25 mouse cellular contexts compared by ENCODE assay signal in the genomic region with DNA sequence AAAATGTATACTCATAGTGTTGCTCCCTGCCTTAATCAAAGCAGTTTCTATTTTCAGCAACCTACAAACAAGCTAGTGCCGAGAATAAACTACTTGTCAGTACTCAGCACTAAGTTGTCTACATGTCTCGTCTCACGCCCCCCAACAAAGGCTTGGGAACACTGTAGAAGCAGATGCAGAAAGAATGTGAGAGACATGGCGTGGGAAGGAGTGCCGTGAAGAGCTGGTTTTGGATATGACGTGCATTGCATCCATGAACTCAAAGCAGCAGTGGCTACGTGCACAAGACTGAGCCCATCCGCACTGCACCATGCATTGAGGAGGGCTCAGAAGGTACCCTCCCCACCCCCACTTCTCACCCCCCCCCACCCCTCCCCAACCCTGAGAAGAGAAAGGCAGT. TPM values are rescaled to one million over a fixed set of nuclear protein-coding genes. Genes with fewer than 3 reads are reported as not detected.
A peak's percentile ranks its signal among the peaks of the same experiment; 100 is the strongest.
DNase-seq lines count a peak whose midpoint lies in the region; ATAC-seq and TF ChIP-seq lines count a peak whose summit lies in the region.
"Had no signal": no experiment of that assay in that cellular context is flagged by ENCODE, and none has a peak within 500 bp of the region (broad histone marks: within the 10 kb centered on the region; RNA-seq: fewer than 3 reads in every experiment).

No protein-coding gene starts in this region.

- H3K27me3 ChIP-seq in forebrain, postnatal 0 days (ENCODE audit: insufficient read depth, low read length): no peaks in the 10 kb centered on the region
- no peaks in the 10 kb centered on the region for H3K27me3 ChIP-seq in forebrain, embryonic 12.5 days
- H3K27me3 ChIP-seq in heart, embryonic 16.5 days (ENCODE audit: control insufficient read depth, insufficient read depth, low read length): no peaks in the 10 kb centered on the region
- H3K27me3 ChIP-seq: forebrain, embryonic 13.5 days; hindbrain, embryonic 15.5 days; megakaryocyte, embryonic 14.5 days; neural tube, embryonic 12.5 days had no signal

- TF ChIP-seq CTCF in forebrain, postnatal 0 days (IDR thresholded peaks at IDR 0.05; ENCODE audit: low read depth): no peak

- H3K4me1 ChIP-seq in forebrain, postnatal 0 days (ENCODE audit: insufficient read depth): no peaks in the 10 kb centered on the region
- H3K4me1 ChIP-seq in forebrain, embryonic 12.5 days: no peaks in the 10 kb centered on the region
- 0 out of 2 replicates have a peak, but pooled peaks cover 3% of the 10 kb centered on the region for H3K4me1 ChIP-seq in heart, embryonic 16.5 days (ENCODE audit: control insufficient read depth, insufficient read depth, low read length)
- H3K4me1 ChIP-seq: forebrain, embryonic 13.5 days; hindbrain, embryonic 15.5 days; megakaryocyte, embryonic 14.5 days; neural tube, embryonic 12.5 days had no signal

- no peak overlapping the region for H3K4me2 ChIP-seq in forebrain, postnatal 0 days (ENCODE audit: low read depth)
- H3K4me2 ChIP-seq in forebrain, embryonic 12.5 days: no peak overlapping the region
- H3K4me2 ChIP-seq in heart, embryonic 16.5 days (ENCODE audit: low read depth, low read length): peak overlapping the region; percentile 25
- H3K4me2 ChIP-seq: forebrain, embryonic 13.5 days; hindbrain, embryonic 15.5 days; neural tube, embryonic 12.5 days had no signal

- peak; percentile 66 for ATAC-seq in forebrain, postnatal 0 days
- no peak for ATAC-seq in forebrain, embryonic 12.5 days (ENCODE audit: low FRiP score)
- ATAC-seq in heart, embryonic 16.5 days (replicated peaks; ENCODE audit: extremely low read depth, insufficient read depth, low FRiP score): peak; percentile 90
- ATAC-seq in granulocyte monocyte progenitor cell, adult 5-6 weeks (replicated peaks; ENCODE audit: poor library complexity, severe bottlenecking): no peak
- ATAC-seq: CD4-positive, CD25-positive, alpha-beta regulatory T cell, adult 4 months; forebrain, embryonic 13.5 days; liver, postnatal 0 days had no signal

- 85% methylated on average over 8 of the region's 8 CpGs for WGBS in forebrain, postnatal 0 days
- WGBS in forebrain, embryonic 12.5 days: 93% methylated on average over 8 of the region's 8 CpGs
- WGBS in heart, embryonic 16.5 days: 58% methylated on average over 8 of the region's 8 CpGs

- no peak overlapping the region for H3K4me3 ChIP-seq in forebrain, postnatal 0 days (ENCODE audit: low read depth, low read length)
- H3K4me3 ChIP-seq in forebrain, embryonic 12.5 days (replicated peaks): no peak overlapping the region
- peak overlapping the region; percentile 1; the same call in 1 of the 2 replicates for H3K4me3 ChIP-seq in heart, embryonic 16.5 days (ENCODE audit: low read length)
- H3K4me3 ChIP-seq: forebrain, embryonic 13.5 days; gastrocnemius, adult 2 months; heart, embryonic 10.5 days; hindbrain, embryonic 15.5 days; layer of hippocampus, adult 2 months; megakaryocyte, embryonic 14.5 days; neural tube, embryonic 12.5 days had no signal

- DNase-seq in forebrain, postnatal 0 days: no peak
- no peak for DNase-seq in heart, adult 18-20 months
- peak; percentile 9 for DNase-seq in ZHBTc4 (ENCODE audit: low read depth, low spot score)
- peak; percentile 29 to 34 for DNase-seq in left cerebral cortex, postnatal 36 days (ENCODE audit: low spot score in 2 of 2)
- DNase-seq in T-cell, adult 2 months (ENCODE audit: low spot score): no peak
- DNase-seq: adrenal gland, adult 2 months; cerebellum, adult 11 months; cerebellum, postnatal 36 days; gastrocnemius, adult 2 months; kidney, adult 11 months; liver; liver, postnatal 0 days; lung, postnatal 14 days had no signal

- no peaks in the 10 kb centered on the region for H3K9me3 ChIP-seq in forebrain, postnatal 0 days (ENCODE audit: low read length)
- H3K9me3 ChIP-seq in forebrain, embryonic 12.5 days: no peaks in the 10 kb centered on the region
- no peaks in the 10 kb centered on the region for H3K9me3 ChIP-seq in heart, embryonic 16.5 days (replicated peaks; ENCODE audit: control insufficient read depth, low read length)
- H3K9me3 ChIP-seq: forebrain, embryonic 13.5 days; G1E; heart, embryonic 10.5 days; hindbrain, embryonic 15.5 days; megakaryocyte, embryonic 14.5 days; neural tube, embryonic 12.5 days had no signal

- H3K36me3 ChIP-seq in forebrain, postnatal 0 days (ENCODE audit: insufficient read depth): peaks cover 6% of the 10 kb centered on the region; the same call in 1 of the 2 replicates
- peaks cover 17% of the 10 kb centered on the region; the same call in 1 of the 2 replicates for H3K36me3 ChIP-seq in forebrain, embryonic 12.5 days (replicated peaks)
- H3K36me3 ChIP-seq in heart, embryonic 16.5 days (ENCODE audit: control insufficient read depth, insufficient read depth): peaks cover 13% of the 10 kb centered on the region

- no peak overlapping the region for H3K27ac ChIP-seq in forebrain, postnatal 0 days (ENCODE audit: low read depth, low read length)
- H3K27ac ChIP-seq in forebrain, embryonic 12.5 days: no peak overlapping the region
- H3K27ac ChIP-seq in heart, embryonic 16.5 days (ENCODE audit: low read length): peak overlapping the region; percentile 77
- H3K27ac ChIP-seq: forebrain, embryonic 13.5 days; gastrocnemius, adult 2 months; heart, embryonic 10.5 days; hindbrain, embryonic 15.5 days; kidney, postnatal 0 days; layer of hippocampus, adult 2 months; neural tube, embryonic 12.5 days had no signal

- intact Hi-C loops in left cerebral cortex, postnatal 36 days (cut with DNase I): no loop called here

- no peak overlapping the region for H3K9ac ChIP-seq in forebrain, postnatal 0 days
- H3K9ac ChIP-seq in forebrain, embryonic 12.5 days: no peak overlapping the region
- no peak overlapping the region for H3K9ac ChIP-seq in heart, embryonic 16.5 days (ENCODE audit: low read length)
- H3K9ac ChIP-seq: forebrain, embryonic 13.5 days; hindbrain, embryonic 15.5 days; liver, postnatal 0 days; neural tube, embryonic 12.5 days had no signal

RNA-seq across cellular contexts. Expression of gene Cd2ap, which starts 53.7 kb away (rescaled TPM):
- 16.3 and 21.7 TPM in 2 replicates for total RNA-seq in forebrain, postnatal 0 days (2014; rRNA removed)
- polyA plus RNA-seq in forebrain, postnatal 0 days (2015; fragmentation: Nextera tagmentation; extraction: Ambion mirVana): 2.7 and 5.3 TPM in 2 replicates
- polyA plus RNA-seq in forebrain, embryonic 12.5 days (2016; fragmentation: Nextera tagmentation; extraction: Ambion mirVana): 10.7 and 14.2 TPM in 2 replicates
- polyA plus RNA-seq in heart, embryonic 16.5 days (2015; fragmentation: Nextera tagmentation; extraction: Ambion mirVana): 13.7 and 15.0 TPM in 2 replicates
- 10 to 100 TPM; 16.3 to 20.1 TPM for total RNA-seq in heart, adult 18-20 months (2021)
- 10 to 100 TPM; 16.9 to 26.4 TPM for total RNA-seq in left cerebral cortex, postnatal 36 days (2021)
- 13.4 and 14.4 TPM in 2 replicates for total RNA-seq in granulocyte monocyte progenitor cell, adult 5-6 weeks (2014; fragmentation: Nextera tagmentation)
- total RNA-seq in granulocyte monocyte progenitor cell, adult 5-6 weeks (2017): 10.6 and 12.1 TPM in 2 replicates

Comparison
In these comparisons a context has a peak if more than half of its experiments do, and no peak if none do; other contexts are left out.
1. ATAC-seq: peak in forebrain, postnatal 0 days (single experiment) and heart, embryonic 16.5 days (single experiment); none in forebrain, embryonic 12.5 days (single experiment) and granulocyte monocyte progenitor cell, adult 5-6 weeks (single experiment).
2. DNase-seq: peak in ZHBTc4 (single experiment) and left cerebral cortex, postnatal 36 days (2 of 2); none in forebrain, postnatal 0 days (single experiment), heart, adult 18-20 months (0 of 2) and T-cell, adult 2 months (single experiment).